24 mouse cellular contexts compared by ENCODE assay signal in genomic region chr3:134105567-134105966, GRCm38 (mm10).
DNase-seq lines count a peak whose midpoint lies in the region; ATAC-seq lines count a peak whose summit lies in the region.
"Had no signal": no experiment of that assay in that cellular context is flagged by ENCODE, and none has a peak within 500 bp of the region (broad histone marks: within the 10 kb centered on the region; RNA-seq: fewer than 3 reads in every experiment).

No protein-coding gene starts in this region.

- H3K9me3 ChIP-seq in forebrain, embryonic 12.5 days: no peaks in the 10 kb centered on the region
- H3K9me3 ChIP-seq in forebrain, embryonic 16.5 days (ENCODE audit: control insufficient read depth, low read length): no peaks in the 10 kb centered on the region
- no peaks in the 10 kb centered on the region for H3K9me3 ChIP-seq in kidney, embryonic 16.5 days (ENCODE audit: low read length)
- H3K9me3 ChIP-seq in intestine, embryonic 16.5 days (ENCODE audit: control insufficient read depth, low read length): no peaks in the 10 kb centered on the region
- H3K9me3 ChIP-seq: heart, embryonic 13.5 days; limb, embryonic 12.5 days; liver, embryonic 15.5 days had no signal

- WGBS in forebrain, embryonic 12.5 days: 60% methylated on average over 3 of the region's 3 CpGs
- 42% methylated on average over 3 of the region's 3 CpGs for WGBS in forebrain, embryonic 16.5 days
- WGBS in kidney, embryonic 16.5 days: 31% methylated on average over 3 of the region's 3 CpGs
- 67% methylated on average over 3 of the region's 3 CpGs for WGBS in intestine, embryonic 16.5 days

- H3K4me2 ChIP-seq in forebrain, embryonic 12.5 days: no peak overlapping the region
- no peak overlapping the region for H3K4me2 ChIP-seq in forebrain, embryonic 16.5 days (ENCODE audit: low read length)
- H3K4me2 ChIP-seq in kidney, embryonic 16.5 days (replicated peaks; ENCODE audit: low read depth, low read length): no peak overlapping the region
- H3K4me2 ChIP-seq in intestine, embryonic 16.5 days (ENCODE audit: low read depth, low read length): no peak overlapping the region
- H3K4me2 ChIP-seq: heart, embryonic 13.5 days; limb, embryonic 12.5 days; liver, embryonic 15.5 days; lung, embryonic 14.5 days had no signal

- ATAC-seq in forebrain, embryonic 12.5 days (ENCODE audit: low FRiP score): peak; percentile 36; the same call in 1 of the 2 replicates
- no peak for ATAC-seq in forebrain, embryonic 16.5 days
- peak; percentile 83 for ATAC-seq in kidney, embryonic 16.5 days (ENCODE audit: low FRiP score, low TSS enrichment)
- ATAC-seq in intestine, embryonic 16.5 days: peak; percentile 51; the same call in 1 of the 2 replicates
- ATAC-seq: forebrain, postnatal 0 days; hindbrain, embryonic 16.5 days had no signal

- no peak overlapping the region for H3K27ac ChIP-seq in forebrain, embryonic 12.5 days
- no peak overlapping the region for H3K27ac ChIP-seq in forebrain, embryonic 16.5 days (ENCODE audit: low read length)
- no peak overlapping the region for H3K27ac ChIP-seq in kidney, embryonic 16.5 days (ENCODE audit: low read length)
- no peak overlapping the region for H3K27ac ChIP-seq in intestine, embryonic 16.5 days (ENCODE audit: low read length)
- H3K27ac ChIP-seq: heart, embryonic 13.5 days; layer of hippocampus, adult 2 months; left cerebral cortex, adult 2 months; limb, embryonic 12.5 days; liver, embryonic 15.5 days had no signal

- no peak overlapping the region for H3K4me3 ChIP-seq in forebrain, embryonic 12.5 days (replicated peaks)
- no peak overlapping the region for H3K4me3 ChIP-seq in forebrain, embryonic 16.5 days (replicated peaks; ENCODE audit: low read length)
- H3K4me3 ChIP-seq in kidney, embryonic 16.5 days (ENCODE audit: low read length): no peak overlapping the region
- no peak overlapping the region for H3K4me3 ChIP-seq in intestine, embryonic 16.5 days (ENCODE audit: low read length)
- H3K4me3 ChIP-seq: heart, embryonic 13.5 days; layer of hippocampus, adult 2 months; left cerebral cortex, adult 2 months; limb, embryonic 12.5 days; liver, embryonic 15.5 days had no signal

- no peak overlapping the region for H3K9ac ChIP-seq in forebrain, embryonic 12.5 days
- H3K9ac ChIP-seq in forebrain, embryonic 16.5 days (replicated peaks; ENCODE audit: low read depth, low read length): no peak overlapping the region
- no peak overlapping the region for H3K9ac ChIP-seq in kidney, embryonic 16.5 days (replicated peaks; ENCODE audit: low read length)
- H3K9ac ChIP-seq in intestine, embryonic 16.5 days (ENCODE audit: low read depth, low read length): no peak overlapping the region
- H3K9ac ChIP-seq: forebrain, postnatal 0 days; heart, embryonic 13.5 days; limb, embryonic 12.5 days; liver, embryonic 15.5 days; lung, embryonic 14.5 days had no signal

- H3K4me1 ChIP-seq in forebrain, embryonic 12.5 days: no peaks in the 10 kb centered on the region
- no peaks in the 10 kb centered on the region for H3K4me1 ChIP-seq in forebrain, embryonic 16.5 days (replicated peaks; ENCODE audit: control insufficient read depth, insufficient read depth, low read length)
- H3K4me1 ChIP-seq in kidney, embryonic 16.5 days (ENCODE audit: insufficient read depth, low read length): no peaks in the 10 kb centered on the region; the same call in 1 of the 2 replicates
- H3K4me1 ChIP-seq in intestine, embryonic 16.5 days (ENCODE audit: control insufficient read depth, insufficient read depth, low read length): no peaks in the 10 kb centered on the region
- H3K4me1 ChIP-seq: heart, embryonic 13.5 days; limb, embryonic 12.5 days; liver, embryonic 15.5 days had no signal

- no peak for DNase-seq in kidney, postnatal 14 days
- DNase-seq in Muller cell, postnatal 12 days (ENCODE audit: inconsistent ontology term): peak; percentile 80
- DNase-seq in right cerebral cortex, postnatal 14 days: no peak
- DNase-seq: cerebellum, adult 8-10 months; cerebellum, postnatal 25 days; forebrain, postnatal 0 days; gastrocnemius, postnatal 10 days; heart, postnatal 10 days; kidney, postnatal 25 days; lung, embryonic 14.5 days; lung, postnatal 14 days; midbrain, embryonic 14.5 days; thymus, adult 2 months; thymus, postnatal 36 days had no signal

- no peaks in the 10 kb centered on the region for H3K36me3 ChIP-seq in forebrain, embryonic 12.5 days (replicated peaks)
- no peaks in the 10 kb centered on the region for H3K36me3 ChIP-seq in forebrain, embryonic 16.5 days (ENCODE audit: control insufficient read depth, insufficient read depth)
- H3K36me3 ChIP-seq in kidney, embryonic 16.5 days (ENCODE audit: insufficient read depth, low read length): no peaks in the 10 kb centered on the region
- no peaks in the 10 kb centered on the region for H3K36me3 ChIP-seq in intestine, embryonic 16.5 days (ENCODE audit: control insufficient read depth, insufficient read depth, low read length)
- H3K36me3 ChIP-seq: heart, embryonic 13.5 days; limb, embryonic 12.5 days; liver, embryonic 15.5 days had no signal

- H3K27me3 ChIP-seq in forebrain, embryonic 12.5 days: no peaks in the 10 kb centered on the region
- H3K27me3 ChIP-seq in forebrain, embryonic 16.5 days (replicated peaks; ENCODE audit: control insufficient read depth, insufficient read depth, low read length): no peaks in the 10 kb centered on the region
- H3K27me3 ChIP-seq in kidney, embryonic 16.5 days (ENCODE audit: insufficient read depth, low read length): no peaks in the 10 kb centered on the region
- H3K27me3 ChIP-seq in intestine, embryonic 16.5 days (replicated peaks; ENCODE audit: control insufficient read depth, insufficient read depth, low read length): no peaks in the 10 kb centered on the region
- H3K27me3 ChIP-seq: heart, embryonic 13.5 days; limb, embryonic 12.5 days; liver, embryonic 15.5 days had no signal
